Mouse (Mus musculus) small intestine, adult 2 months (tissue): Measurements from ENCODE around the gene Nat8f4.
A peak's percentile ranks its signal among the peaks of the same experiment; 100 is the strongest.

Experiments
- CTCF ChIP-seq: fragments of 200-500 bp; IDR thresholded peaks from 2 replicates; pipeline ENCODE4 v1.5.1; 2012; ENCODE audit warnings: low read depth, mild to moderate bottlenecking, control low read depth, inconsistent platforms, low read length, moderate library complexity, mixed read lengths; ENCODE audit not compliant: insufficient replicate concordance, insufficient read length; ENCODE audit errors: extremely low read depth
- POLR2A ChIP-seq: fragments of 200-500 bp; IDR thresholded peaks from 2 replicates; pipeline ENCODE4 v1.6.1; 2012; ENCODE audit warnings: low read depth, mild to moderate bottlenecking, control low read depth, inconsistent platforms, low read length, moderate library complexity

GRCm38 (mm10) chr6:85915539-85916513, 11.1 kb upstream of the Nat8f4 start, which contains the start of gene Nat8f1:
- 0 out of 2 replicates have a peak, but pooled peaks have one; percentile 38 for TF ChIP-seq CTCF
- peak; percentile 82 for TF ChIP-seq POLR2A
